Mouse (Mus musculus): ENCODE data around the gene Lsp1. TPM values are rescaled to one million over a fixed set of nuclear protein-coding genes. Genes with fewer than 3 reads are reported as not detected.

The Lsp1 gene
- polyA plus RNA-seq, 1 experiment from 2014 or later: 13.1 TPM

- Histone ChIP-seq H3K27me3 (ENCODE audit: control insufficient read depth, insufficient read depth, low read length) (no peaks in the 10 kb centered on the region), H3K9ac (ENCODE audit: low read length) (no peak overlapping the region), H3K36me3 (ENCODE audit: control insufficient read depth, insufficient read depth, low read length) (peaks cover 7% of the 10 kb centered on the region), H3K4me2 (no peak overlapping the region), H3K27ac (ENCODE audit: low read depth, low read length) (no peak overlapping the region), H3K4me1 (ENCODE audit: control insufficient read depth, insufficient read depth, low read length) (peaks cover 26% of the 10 kb centered on the region), H3K9me3 (ENCODE audit: control insufficient read depth, low read length) (no peaks in the 10 kb centered on the region), H3K4me3 (ENCODE audit: low read depth, low read length) (no peak overlapping the region)
- WGBS: 73% methylated on average over 8 of the region's 8 CpGs
- DNase-seq (ENCODE audit: low spot score, missing footprints) (no peak), ATAC-seq (ENCODE audit: low FRiP score) (no peak)
Observed at GRCm38 (mm10) chr7:142539828-142540227, 79.2 kb downstream of the Lsp1 start.

GRCm38 (mm10) chr7:142542771-142543303 lies 82.2 kb downstream of the Lsp1 start:
- DNase-seq (ENCODE audit: low spot score, missing footprints) (no peak), ATAC-seq (ENCODE audit: low FRiP score) (peak; percentile 51; the same call in 1 of the 2 replicates)
- Histone ChIP-seq H3K4me2 (no peak overlapping the region), H3K27me3 (ENCODE audit: control insufficient read depth, insufficient read depth, low read length) (no peaks in the 10 kb centered on the region), H3K36me3 (ENCODE audit: control insufficient read depth, insufficient read depth, low read length) (peaks cover 5% of the 10 kb centered on the region), H3K9ac (ENCODE audit: low read length) (peak overlapping the region; percentile 38), H3K4me1 (ENCODE audit: control insufficient read depth, insufficient read depth, low read length) (peaks cover 26% of the 10 kb centered on the region), H3K27ac (ENCODE audit: low read depth, low read length) (no peak overlapping the region), H3K9me3 (ENCODE audit: control insufficient read depth, low read length) (no peaks in the 10 kb centered on the region), H3K4me3 (ENCODE audit: low read depth, low read length) (no peak overlapping the region)
- 22% methylated on average over 11 of the region's 11 CpGs for WGBS

Other genes with a start within 250 kb of the Lsp1 start
- not detected in 2 replicates for gene Gm7579, start 248.9 kb upstream of the Lsp1 start, polyA plus RNA-seq (2014; fragmentation: Nextera tagmentation; extraction: Ambion mirVana)
- gene Krtap5-5, start 230.8 kb upstream of the Lsp1 start, polyA plus RNA-seq (2014; fragmentation: Nextera tagmentation; extraction: Ambion mirVana): not detected in 2 replicates
- not detected in 2 replicates for gene Gm40460, start 219.7 kb upstream of the Lsp1 start, polyA plus RNA-seq (2014; fragmentation: Nextera tagmentation; extraction: Ambion mirVana)
- gene Gm2431, start 202.5 kb upstream of the Lsp1 start, polyA plus RNA-seq (2014; fragmentation: Nextera tagmentation; extraction: Ambion mirVana): not detected in 2 replicates
- not detected in 2 replicates for gene Gm4559, start 186.4 kb upstream of the Lsp1 start, polyA plus RNA-seq (2014; fragmentation: Nextera tagmentation; extraction: Ambion mirVana)
- not detected in 2 replicates for gene Krtap5-1, start 163.7 kb upstream of the Lsp1 start, polyA plus RNA-seq (2014; fragmentation: Nextera tagmentation; extraction: Ambion mirVana)
- not detected in 2 replicates for gene Krtap5-4, start 157.3 kb upstream of the Lsp1 start, polyA plus RNA-seq (2014; fragmentation: Nextera tagmentation; extraction: Ambion mirVana)
- gene Ifitm10, start 87.1 kb upstream of the Lsp1 start, polyA plus RNA-seq (2014; fragmentation: Nextera tagmentation; extraction: Ambion mirVana): 0.18 and 0.40 TPM in 2 replicates
- gene Gm49369, start 78.1 kb upstream of the Lsp1 start, polyA plus RNA-seq (2014; fragmentation: Nextera tagmentation; extraction: Ambion mirVana): 0.79 and 0.93 TPM in 2 replicates
- 166 and 169 TPM in 2 replicates for gene Ctsd, start 72.8 kb upstream of the Lsp1 start, polyA plus RNA-seq (2014; fragmentation: Nextera tagmentation; extraction: Ambion mirVana)
- not detected in 2 replicates for gene Syt8, start 26.0 kb upstream of the Lsp1 start, polyA plus RNA-seq (2014; fragmentation: Nextera tagmentation; extraction: Ambion mirVana)
- gene Tnni2, start 19.0 kb upstream of the Lsp1 start, polyA plus RNA-seq (2014; fragmentation: Nextera tagmentation; extraction: Ambion mirVana): 0.47 and 0.96 TPM in 2 replicates
- gene Tnnt3, start 38.0 kb downstream of the Lsp1 start, polyA plus RNA-seq (2014; fragmentation: Nextera tagmentation; extraction: Ambion mirVana): 0.77 and 2.0 TPM in 2 replicates
- gene Mrpl23, start 71.9 kb downstream of the Lsp1 start, polyA plus RNA-seq (2014; fragmentation: Nextera tagmentation; extraction: Ambion mirVana): 13.9 and 16.6 TPM in 2 replicates
- 126 and 131 TPM in 2 replicates for gene Igf2, start 206.0 kb downstream of the Lsp1 start, polyA plus RNA-seq (2014; fragmentation: Nextera tagmentation; extraction: Ambion mirVana)
- not detected in 2 replicates for gene Gm49394, start 209.1 kb downstream of the Lsp1 start, polyA plus RNA-seq (2014; fragmentation: Nextera tagmentation; extraction: Ambion mirVana)

Measured in midbrain, embryonic 11.5 days (tissue).